Mouse (Mus musculus) C2C12 (cell line): ENCODE data around the gene Tdp1. TPM values are rescaled to one million over a fixed set of nuclear protein-coding genes. Genes with fewer than 3 reads are reported as not detected.

Source experiments
- H3K27me3 ChIP-seq: one replicate; pipeline ENCODE4 v1.6.1; 2011; ENCODE audit not compliant: control insufficient read depth, insufficient read depth, insufficient read length
- H3K36me3 ChIP-seq: one replicate; pipeline ENCODE4 v1.6.1; 2011; ENCODE audit not compliant: control insufficient read depth, insufficient read depth
- H3K4me3 ChIP-seq: one replicate; pipeline ENCODE4 v1.5.1; 2011; ENCODE audit warnings: mild to moderate bottlenecking, control low read depth; ENCODE audit not compliant: poor library complexity, insufficient read depth, severe bottlenecking
- H3K79me2 ChIP-seq: one replicate; pipeline ENCODE4 v1.6.1; 2011; ENCODE audit not compliant: control insufficient read depth, insufficient read depth
- H3K79me3 ChIP-seq: one replicate; pipeline ENCODE4 v1.6.1; 2011; ENCODE audit warnings: low read depth, control low read depth
- H3ac ChIP-seq: one replicate; pipeline ENCODE3; 2011; ENCODE audit warnings: low read depth; ENCODE audit not compliant: control insufficient read depth, insufficient read length
- CEBPB ChIP-seq: IDR thresholded peaks from one replicate; pipeline ENCODE4 v1.6.1; 2011; ENCODE audit warnings: low read depth, mild to moderate bottlenecking, control low read depth, moderate library complexity
- CTCF ChIP-seq: IDR thresholded peaks from one replicate; pipeline ENCODE4 v1.5.1; 2011; ENCODE audit not compliant: control insufficient read depth, insufficient read depth, insufficient read length
- FOSL1 ChIP-seq: IDR thresholded peaks from one replicate; pipeline ENCODE4 v1.8.0; 2011; ENCODE audit warnings: mild to moderate bottlenecking, low read length; ENCODE audit not compliant: poor library complexity, insufficient read depth, severe bottlenecking
- MAX ChIP-seq: IDR thresholded peaks from one replicate; pipeline ENCODE4 v1.6.1; 2011; ENCODE audit warnings: mild to moderate bottlenecking, control low read depth
- MYOD1 ChIP-seq: IDR thresholded peaks from one replicate; pipeline ENCODE4 v1.6.1; 2011; ENCODE audit warnings: low read depth; ENCODE audit not compliant: control insufficient read depth, insufficient read length
- MYOG ChIP-seq: IDR thresholded peaks from one replicate; pipeline ENCODE4 v1.6.1; 2011; ENCODE audit not compliant: control insufficient read depth, insufficient read length; ENCODE audit errors: extremely low read depth
- USF1 ChIP-seq: IDR thresholded peaks from one replicate; pipeline ENCODE4 v1.6.1; 2011; ENCODE audit warnings: low read depth, mild to moderate bottlenecking, control low read depth, moderate library complexity
- polyA plus RNA-seq: library from polyadenylated mRNA; unstranded; fragments of >200 nt; fragmentation: generic; extraction: Trizol; gene quantifications from one replicate; pipeline ENCODE4 v1.2.1, GENCODE M21; 2012; ENCODE audit warnings: missing spikeins

Tdp1 gene
- polyA plus RNA-seq, 1 experiment = 39.5 TPM

DNA sequence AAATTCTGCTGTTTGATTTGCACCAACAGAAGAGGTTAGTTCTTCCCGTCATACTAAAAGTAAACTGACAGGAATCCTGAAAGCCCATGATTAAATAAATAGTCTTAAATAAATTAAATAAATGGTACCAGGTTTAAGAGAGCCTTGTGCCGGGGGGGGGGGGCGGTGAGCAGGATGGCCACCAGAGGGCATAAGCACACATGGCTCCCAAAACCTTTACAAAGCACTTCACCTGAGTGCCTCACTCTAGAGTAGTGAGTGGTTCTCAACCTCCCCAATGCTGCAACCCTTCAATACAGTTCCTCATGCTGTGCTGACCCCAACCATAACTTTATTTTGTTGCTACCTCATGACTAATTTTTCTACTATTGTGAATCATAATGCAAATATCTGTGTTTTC, 15.7 kb downstream of the Tdp1 start:
- Histone ChIP-seq H3K27me3 (no peaks in the 10 kb centered on the region), H3K36me3 (peaks cover 34% of the 10 kb centered on the region), H3K4me3 (no peak overlapping the region), H3K79me2 (no peaks in the 10 kb centered on the region), H3ac (no peak overlapping the region), H3K79me3 (no peaks in the 10 kb centered on the region)
- no peak for TF ChIP-seq FOSL1
- TF ChIP-seq MAX = no peak
- TF ChIP-seq USF1 = no peak
- TF ChIP-seq CEBPB = no peak
- TF ChIP-seq CTCF = no peak
- no peak for TF ChIP-seq MYOG
- no peak for TF ChIP-seq MYOD1

DNA sequence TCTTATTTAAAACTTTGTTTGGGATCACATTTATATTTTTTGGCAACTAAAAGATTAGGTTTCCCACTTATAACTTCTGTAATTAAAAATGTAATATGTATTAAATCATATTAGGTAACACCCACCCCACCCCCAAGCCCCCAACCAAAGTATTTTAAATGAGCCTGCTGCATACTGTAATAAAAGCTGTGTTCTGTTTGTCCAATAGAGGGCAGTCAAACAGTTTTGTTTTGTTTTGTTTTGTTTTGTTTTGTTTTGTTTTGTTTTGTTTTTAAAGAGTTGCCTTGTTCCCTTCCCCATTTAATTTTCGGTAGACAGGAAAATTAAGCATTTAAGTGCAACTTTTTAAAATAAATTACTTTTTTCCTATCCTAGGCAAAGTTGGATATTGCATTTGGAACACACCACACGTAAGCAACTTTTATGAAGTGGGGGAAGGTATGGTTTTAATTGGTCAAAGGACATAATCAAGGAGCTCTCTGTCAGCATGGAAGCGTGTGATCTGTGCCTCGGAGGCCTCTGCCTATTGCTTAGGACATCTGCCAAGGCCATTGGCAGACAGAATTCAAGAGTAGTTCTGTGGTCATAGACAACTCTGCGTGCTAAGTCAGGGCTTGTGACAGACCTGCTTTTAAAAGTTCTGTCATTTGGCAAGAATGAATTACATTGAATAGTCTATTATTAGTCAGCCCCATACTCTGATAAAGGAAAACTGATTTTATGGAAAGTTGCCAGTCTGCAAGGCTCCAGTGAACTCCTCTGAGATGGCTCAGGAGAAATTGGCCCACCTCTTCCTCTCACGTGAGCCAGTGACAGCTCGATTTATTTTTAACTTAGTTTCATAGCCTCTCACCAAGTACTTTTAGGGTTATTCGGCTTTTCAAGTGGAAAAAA, 17.9 kb downstream of the Tdp1 start:
- TF ChIP-seq CEBPB (no peak), MYOD1 (no peak), MYOG (no peak), USF1 (no peak), CTCF (no peak), FOSL1 (no peak), MAX (no peak)
- H3K27me3 ChIP-seq = no peaks in the 10 kb centered on the region
- no peak overlapping the region for H3ac ChIP-seq
- H3K36me3 ChIP-seq = peaks cover 36% of the 10 kb centered on the region
- no peaks in the 10 kb centered on the region for H3K79me2 ChIP-seq
- H3K4me3 ChIP-seq = no peak overlapping the region
- no peaks in the 10 kb centered on the region for H3K79me3 ChIP-seq

DNA sequence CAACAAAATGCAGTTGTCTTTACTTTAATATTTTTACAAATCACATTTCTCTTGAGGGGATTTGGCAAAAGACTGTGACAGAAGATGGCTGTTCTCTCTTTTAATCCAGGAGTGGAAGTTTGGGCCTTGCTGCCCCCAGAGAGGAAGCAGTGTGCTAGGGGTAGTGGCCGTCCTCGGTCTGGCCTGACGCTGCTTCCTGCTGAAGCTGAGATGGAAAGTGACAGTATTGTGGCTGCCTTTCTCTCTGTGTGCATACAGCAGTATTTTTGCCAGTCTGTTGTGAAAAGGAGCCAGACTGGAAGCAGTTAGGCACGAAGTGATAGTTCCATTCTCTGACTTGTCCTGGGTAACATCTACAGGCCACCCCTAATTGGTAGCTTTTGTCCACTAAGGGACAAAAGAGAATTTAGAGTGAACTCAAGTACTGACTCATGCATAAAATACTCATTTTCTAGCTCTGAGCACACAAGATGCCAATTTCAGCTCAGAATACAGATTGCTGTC, 18.6 kb downstream of the Tdp1 start:
- Histone ChIP-seq H3ac (no peak overlapping the region), H3K79me3 (no peaks in the 10 kb centered on the region), H3K4me3 (no peak overlapping the region), H3K79me2 (no peaks in the 10 kb centered on the region), H3K27me3 (no peaks in the 10 kb centered on the region), H3K36me3 (peaks cover 29% of the 10 kb centered on the region)
- TF ChIP-seq USF1 (no peak), MYOG (no peak), MAX (no peak), CTCF (no peak), CEBPB (no peak), FOSL1 (no peak), MYOD1 (no peak)

DNA sequence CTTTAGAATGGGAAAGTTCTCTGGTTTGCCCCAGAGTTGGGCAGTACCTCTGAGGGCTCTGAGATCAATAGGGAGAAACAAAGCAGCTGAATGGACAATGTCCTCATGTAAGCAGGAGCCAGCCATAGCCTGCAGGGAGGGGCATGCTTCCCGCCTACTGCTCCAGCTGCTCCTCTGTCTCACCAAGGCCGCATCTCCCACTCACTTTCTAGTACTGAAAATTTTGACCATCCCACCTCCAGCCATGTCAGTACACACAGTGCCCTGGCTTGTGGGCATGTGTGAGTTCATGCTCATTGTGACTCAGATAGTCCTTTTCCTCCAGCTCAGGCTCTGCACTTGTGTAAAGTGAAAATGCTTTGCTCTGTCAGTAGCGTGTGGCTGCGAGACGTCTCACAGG, 20.2 kb downstream of the Tdp1 start:
- no peak overlapping the region for H3ac ChIP-seq
- H3K36me3 ChIP-seq = peaks cover 22% of the 10 kb centered on the region
- H3K27me3 ChIP-seq = no peaks in the 10 kb centered on the region
- TF ChIP-seq CTCF (no peak), CEBPB (no peak), MYOG (no peak), MAX (no peak), FOSL1 (no peak)
- H3K79me3 ChIP-seq = no peaks in the 10 kb centered on the region
- no peak overlapping the region for H3K4me3 ChIP-seq
- H3K79me2 ChIP-seq = no peaks in the 10 kb centered on the region

DNA sequence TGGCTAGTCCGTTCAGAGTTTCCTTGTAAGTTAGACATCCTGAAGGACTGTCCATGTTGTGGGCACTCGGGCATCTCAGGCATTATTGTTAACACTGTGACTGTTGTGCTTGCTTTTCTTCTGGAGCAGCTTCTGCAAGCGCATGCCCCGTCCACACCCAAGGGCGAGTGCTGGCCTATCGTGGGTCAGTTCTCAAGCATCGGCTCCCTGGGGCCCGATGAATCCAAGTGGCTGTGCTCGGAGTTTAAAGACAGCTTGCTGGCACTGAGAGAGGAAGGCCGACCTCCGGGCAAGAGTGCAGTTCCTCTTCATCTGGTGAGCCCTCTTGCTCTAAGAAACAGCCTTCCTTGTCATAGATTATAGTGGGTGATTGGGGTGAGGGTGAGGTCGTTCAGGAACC, 27.1 kb downstream of the Tdp1 start:
- no peak overlapping the region for H3ac ChIP-seq
- H3K36me3 ChIP-seq = no peaks in the 10 kb centered on the region
- H3K79me3 ChIP-seq = no peaks in the 10 kb centered on the region
- H3K4me3 ChIP-seq = no peak overlapping the region
- no peaks in the 10 kb centered on the region for H3K79me2 ChIP-seq
- H3K27me3 ChIP-seq = no peaks in the 10 kb centered on the region
- TF ChIP-seq FOSL1 = no peak
- no peak for TF ChIP-seq MAX
- no peak for TF ChIP-seq MYOG
- no peak for TF ChIP-seq CEBPB
- TF ChIP-seq CTCF = no peak
- TF ChIP-seq MYOD1 = no peak
- TF ChIP-seq USF1 = no peak
